8 mouse cellular contexts compared by ENCODE assay signal in the genomic region with DNA sequence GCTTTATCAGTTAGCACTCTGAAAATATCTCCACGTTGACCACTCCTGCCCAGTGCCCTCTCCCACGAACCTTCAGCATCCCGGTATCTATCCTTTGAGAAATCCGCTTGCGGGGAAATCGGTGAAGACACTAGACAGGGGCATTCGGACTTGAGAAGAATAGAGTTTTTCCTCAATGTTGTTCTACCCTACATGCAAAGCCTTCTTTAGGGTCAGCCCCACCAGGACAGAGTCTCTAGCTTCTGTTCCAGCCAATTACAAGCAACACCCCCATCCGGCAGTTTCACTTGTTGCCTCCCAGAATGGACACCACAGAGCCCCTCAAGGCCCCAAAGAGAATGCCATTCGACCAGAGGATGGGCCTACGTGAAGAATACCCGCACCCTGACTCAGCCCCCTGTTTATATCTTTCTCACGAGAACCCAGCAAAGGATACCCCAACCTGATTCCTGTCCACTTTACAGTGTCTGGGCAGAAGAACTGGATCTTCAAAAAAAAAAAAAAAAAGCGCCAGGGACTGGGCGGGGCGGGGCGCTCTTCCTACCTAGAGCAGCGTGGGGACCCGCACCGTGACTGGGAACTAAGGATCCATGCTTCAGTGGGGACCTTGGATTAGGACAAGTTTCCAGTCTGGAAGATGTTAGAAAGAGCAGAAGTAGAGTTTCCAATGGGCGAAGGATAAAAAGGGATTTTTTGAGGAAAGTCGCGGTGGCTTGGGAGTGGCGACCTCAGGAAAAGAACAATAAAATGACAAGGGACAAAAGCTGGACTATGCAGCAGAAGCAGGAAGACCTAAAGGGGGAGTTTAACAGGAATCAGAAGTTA. TPM values are rescaled to one million over a fixed set of nuclear protein-coding genes. Genes with fewer than 3 reads are reported as not detected.
DNase-seq lines count a peak whose midpoint lies in the region; ATAC-seq lines count a peak whose summit lies in the region.

A gene (minus strand): TSS at position 51 of the 825 bp plus-strand sequence.

- peak; percentile 10 for ATAC-seq in hindbrain, embryonic 11.5 days (ENCODE audit: low FRiP score)
- ATAC-seq in liver, embryonic 13.5 days (ENCODE audit: low read depth), result no peak
- no peak for ATAC-seq in erythroid progenitor cell, adult 5-6 weeks (replicated peaks; ENCODE audit: low FRiP score, poor library complexity, severe bottlenecking)

- peak within 1 kb of the TSS; percentile 79 for H3K4me3 ChIP-seq in hindbrain, embryonic 11.5 days (ENCODE audit: low read depth, low read length)
- H3K4me3 ChIP-seq in liver, embryonic 13.5 days (replicated peaks), result peak within 1 kb of the TSS; percentile 44

- peaks cover 3% of the 10 kb centered on the region; the same call in 1 of the 2 replicates for H3K27me3 ChIP-seq in hindbrain, embryonic 11.5 days (ENCODE audit: control insufficient read depth, insufficient read depth, low read length)
- H3K27me3 ChIP-seq in liver, embryonic 13.5 days, result peaks cover 69% of the 10 kb centered on the region

- DNase-seq in left cerebral cortex, adult 18-20 months (ENCODE audit: low spot score in 2 of 2), result peak in 1 of 2 experiments; percentile 7
- DNase-seq in left cerebral cortex, adult 9 months (ENCODE audit: low spot score in 2 of 2), result no peak
- DNase-seq in embryo, embryonic 9.5 days (ENCODE audit: extremely low spot score), result peak; percentile 35
- DNase-seq in hindbrain, embryonic 11.5 days (ENCODE audit: low spot score), result peak; percentile 62
- no peak for DNase-seq in liver, embryonic 13.5 days
- DNase-seq in testis, postnatal 10 days (ENCODE audit: low spot score), result peak; percentile 43
- no peak for DNase-seq in cerebellum, adult 11-12 months

- no peaks in the 10 kb centered on the region for H3K9me3 ChIP-seq in hindbrain, embryonic 11.5 days (ENCODE audit: control insufficient read depth, low read length)
- H3K9me3 ChIP-seq in liver, embryonic 13.5 days (replicated peaks), result no peaks in the 10 kb centered on the region

- peak within 1 kb of the TSS; percentile 89 for H3K9ac ChIP-seq in hindbrain, embryonic 11.5 days (ENCODE audit: low read depth, low read length)
- peak within 1 kb of the TSS; percentile 40; the same call in 1 of the 2 replicates for H3K9ac ChIP-seq in liver, embryonic 13.5 days

- peak within 1 kb of the TSS; percentile 79 for H3K27ac ChIP-seq in hindbrain, embryonic 11.5 days (ENCODE audit: low read depth, low read length)
- no peak within 1 kb of the TSS for H3K27ac ChIP-seq in liver, embryonic 13.5 days

- H3K4me1 ChIP-seq in hindbrain, embryonic 11.5 days (replicated peaks; ENCODE audit: control insufficient read depth, insufficient read depth, low read length), result peaks cover 4% of the 10 kb centered on the region
- H3K4me1 ChIP-seq in liver, embryonic 13.5 days (replicated peaks), result no peaks in the 10 kb centered on the region

- under 1% methylated on average over 22 of the region's 23 CpGs for WGBS in hindbrain, embryonic 11.5 days
- 3% methylated on average over 23 of the region's 23 CpGs for WGBS in liver, embryonic 13.5 days (ENCODE audit: insufficient replicate concordance)

- H3K4me2 ChIP-seq in hindbrain, embryonic 11.5 days (replicated peaks; ENCODE audit: low read depth, low read length), result peak within 1 kb of the TSS; percentile 94
- H3K4me2 ChIP-seq in liver, embryonic 13.5 days, result peak within 1 kb of the TSS; percentile 33

- H3K36me3 ChIP-seq in hindbrain, embryonic 11.5 days (ENCODE audit: control insufficient read depth, insufficient read depth, low read length), result no peaks in the 10 kb centered on the region
- H3K36me3 ChIP-seq in liver, embryonic 13.5 days, result no peaks in the 10 kb centered on the region

RNA-seq across cellular contexts. Expression of the gene that starts here (rescaled TPM):
- 10 to 100 TPM; 48.1 to 56.3 TPM for total RNA-seq in left cerebral cortex, adult 18-20 months (2021)
- 81.7 and 89.9 TPM in 2 replicates for polyA plus RNA-seq in hindbrain, embryonic 11.5 days (2014; fragmentation: Nextera tagmentation; extraction: Ambion mirVana)
- polyA plus RNA-seq in liver, embryonic 13.5 days (2015; fragmentation: Nextera tagmentation; extraction: Ambion mirVana), result 3.5 and 4.3 TPM in 2 replicates
- total RNA-seq in erythroid progenitor cell, adult 5-6 weeks (2015; ENCODE audit: low replicate concordance), result 1.3 and 5.4 TPM in 2 replicates
- total RNA-seq in erythroid progenitor cell, adult 5-6 weeks (2017; ENCODE audit: low replicate concordance), result 0.83 and 1.2 TPM in 2 replicates

Comparison
In these comparisons a context has a peak if more than half of its experiments do, and no peak if none do; other contexts are left out.
1. RNA of the gene that starts here (total RNA-seq): 48.1 to 56.3 TPM in left cerebral cortex, adult 18-20 months; 0.83 to 5.4 TPM in erythroid progenitor cell, adult 5-6 weeks; every median in the first group is over 4 times any median in the second.
2. RNA of the gene that starts here (polyA plus RNA-seq): 81.7 to 89.9 TPM in hindbrain, embryonic 11.5 days; 3.5 to 4.3 TPM in liver, embryonic 13.5 days; every median in the first group is over 10 times any median in the second.
3. DNase-seq: peak in embryo, embryonic 9.5 days (single experiment), hindbrain, embryonic 11.5 days (single experiment) and testis, postnatal 10 days (single experiment); none in left cerebral cortex, adult 9 months (0 of 2), liver, embryonic 13.5 days (single experiment) and cerebellum, adult 11-12 months (single experiment).